Mouse (Mus musculus) small intestine, adult 2 months (tissue): Measurements from ENCODE around the gene Tnr.

ENCODE experiments used
- CTCF ChIP-seq: fragments of 200-500 bp; IDR thresholded peaks from 2 replicates; pipeline ENCODE4 v1.5.1; 2012; ENCODE audit warnings: low read depth, mild to moderate bottlenecking, control low read depth, inconsistent platforms, low read length, moderate library complexity, mixed read lengths; ENCODE audit not compliant: insufficient replicate concordance, insufficient read length; ENCODE audit errors: extremely low read depth
- POLR2A ChIP-seq: fragments of 200-500 bp; IDR thresholded peaks from 2 replicates; pipeline ENCODE4 v1.6.1; 2012; ENCODE audit warnings: low read depth, mild to moderate bottlenecking, control low read depth, inconsistent platforms, low read length, moderate library complexity

- TF ChIP-seq CTCF (no peak), POLR2A (no peak)
These were observed 285.9 kb downstream of the Tnr start for GRCm38 (mm10) chr1:159809493-159809892.
